ENCODE assay signal across 10 mouse cellular contexts in the genomic region with DNA sequence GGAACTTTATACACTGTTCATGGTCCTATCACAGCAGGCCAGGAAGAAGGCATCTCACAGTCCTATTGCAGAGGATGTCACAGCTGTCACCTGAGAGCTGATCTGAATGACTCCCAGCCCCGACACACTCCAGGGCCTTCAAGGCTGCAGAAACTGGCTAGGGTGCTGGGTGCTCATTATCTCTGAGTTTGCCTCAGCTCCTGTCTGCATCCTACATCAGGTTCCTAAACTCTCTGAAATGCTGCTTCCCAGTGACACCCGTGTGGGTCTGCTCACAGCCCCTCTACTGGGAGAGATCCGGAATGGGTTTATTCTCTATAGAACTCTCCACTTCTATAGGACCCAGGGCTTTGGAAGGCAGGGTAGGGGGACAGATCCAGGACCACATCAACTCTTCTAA. TPM values are rescaled to one million over a fixed set of nuclear protein-coding genes. Genes with fewer than 3 reads are reported as not detected.
DNase-seq lines count a peak whose midpoint lies in the region; ATAC-seq and TF ChIP-seq lines count a peak whose summit lies in the region.
"Had no signal": no experiment of that assay in that cellular context is flagged by ENCODE, and none has a peak within 500 bp of the region (broad histone marks: within the 10 kb centered on the region; RNA-seq: fewer than 3 reads in every experiment).

No protein-coding gene starts in this region.

- no peak for ATAC-seq in megakaryocyte, adult 5-6 weeks (ENCODE audit: poor library complexity, severe bottlenecking)
- no peak for ATAC-seq in forebrain, postnatal 0 days
- ATAC-seq in liver, embryonic 12.5 days, result no peak
- ATAC-seq in stomach, embryonic 16.5 days (ENCODE audit: insufficient read depth, low FRiP score), result no peak
- no peak for ATAC-seq in cerebellum, adult (ENCODE audit: insufficient number of reproducible peaks, low FRiP score, low TSS enrichment)

- peak overlapping the region; percentile 99 for H3K4me3 ChIP-seq in megakaryocyte, embryonic 14.5 days (replicated peaks)
- peak overlapping the region; percentile 91; the same call in 1 of the 2 replicates for H3K4me3 ChIP-seq in forebrain, postnatal 0 days (ENCODE audit: low read depth, low read length)
- H3K4me3 ChIP-seq in liver, embryonic 12.5 days, result peak overlapping the region; percentile 79
- H3K4me3 ChIP-seq in stomach, embryonic 16.5 days (replicated peaks; ENCODE audit: low read length), result peak overlapping the region; percentile 96

- H3K27me3 ChIP-seq in megakaryocyte, embryonic 14.5 days (replicated peaks), result no peaks in the 10 kb centered on the region
- no peaks in the 10 kb centered on the region for H3K27me3 ChIP-seq in forebrain, postnatal 0 days (ENCODE audit: insufficient read depth, low read length)
- H3K27me3 ChIP-seq in liver, embryonic 12.5 days (replicated peaks), result no peaks in the 10 kb centered on the region
- H3K27me3 ChIP-seq in stomach, embryonic 16.5 days (ENCODE audit: control insufficient read depth, insufficient read depth, low read length), result no peaks in the 10 kb centered on the region

- TF ChIP-seq CTCF in forebrain, postnatal 0 days (IDR thresholded peaks at IDR 0.05; ENCODE audit: low read depth), result no peak

- peak overlapping the region; percentile 90 for H3K9ac ChIP-seq in forebrain, postnatal 0 days
- H3K9ac ChIP-seq in liver, embryonic 12.5 days, result peak overlapping the region; percentile 94
- H3K9ac ChIP-seq in stomach, embryonic 16.5 days (ENCODE audit: low read length), result peak overlapping the region; percentile 99

- no peak overlapping the region for H3K27ac ChIP-seq in forebrain, postnatal 0 days (ENCODE audit: low read depth, low read length)
- peak overlapping the region; percentile 94 for H3K27ac ChIP-seq in liver, embryonic 12.5 days
- peak overlapping the region; percentile 98 for H3K27ac ChIP-seq in stomach, embryonic 16.5 days (ENCODE audit: low read length)

- H3K36me3 ChIP-seq in megakaryocyte, embryonic 14.5 days (replicated peaks; ENCODE audit: low read length), result peaks cover 40% of the 10 kb centered on the region
- H3K36me3 ChIP-seq in forebrain, postnatal 0 days (ENCODE audit: insufficient read depth), result peaks cover 22% of the 10 kb centered on the region
- H3K36me3 ChIP-seq in liver, embryonic 12.5 days, result peaks cover 19% of the 10 kb centered on the region
- no peaks in the 10 kb centered on the region; the same call in 1 of the 2 replicates for H3K36me3 ChIP-seq in stomach, embryonic 16.5 days (ENCODE audit: control insufficient read depth, insufficient read depth, low read length)

- no peaks in the 10 kb centered on the region for H3K9me3 ChIP-seq in megakaryocyte, embryonic 14.5 days
- no peaks in the 10 kb centered on the region for H3K9me3 ChIP-seq in forebrain, postnatal 0 days (ENCODE audit: low read length)
- H3K9me3 ChIP-seq in liver, embryonic 12.5 days (replicated peaks), result no peaks in the 10 kb centered on the region
- H3K9me3 ChIP-seq in stomach, embryonic 16.5 days (replicated peaks; ENCODE audit: control insufficient read depth, low read length), result no peaks in the 10 kb centered on the region

- H3K4me1 ChIP-seq in megakaryocyte, embryonic 14.5 days, result peaks cover 83% of the 10 kb centered on the region
- H3K4me1 ChIP-seq in forebrain, postnatal 0 days (ENCODE audit: insufficient read depth), result peaks cover 13% of the 10 kb centered on the region
- H3K4me1 ChIP-seq in liver, embryonic 12.5 days, result peaks cover 38% of the 10 kb centered on the region
- peaks cover 18% of the 10 kb centered on the region for H3K4me1 ChIP-seq in stomach, embryonic 16.5 days (ENCODE audit: control insufficient read depth, insufficient read depth, low read length)

- DNase-seq in forebrain, postnatal 0 days, result no peak
- DNase-seq in layer of hippocampus, adult 9-10 months (ENCODE audit: low spot score), result no peak
- DNase-seq: embryo, embryonic 11 days; right cerebral cortex, postnatal 4 days had no signal

- 88% methylated on average over 3 of the region's 3 CpGs for WGBS in forebrain, postnatal 0 days
- WGBS in liver, embryonic 12.5 days (ENCODE audit: insufficient replicate concordance), result 69% methylated on average over 3 of the region's 3 CpGs
- 82% methylated on average over 3 of the region's 3 CpGs for WGBS in stomach, embryonic 16.5 days

- peak overlapping the region; percentile 84 for H3K4me2 ChIP-seq in forebrain, postnatal 0 days (ENCODE audit: low read depth)
- peak overlapping the region; percentile 91 for H3K4me2 ChIP-seq in liver, embryonic 12.5 days
- H3K4me2 ChIP-seq in stomach, embryonic 16.5 days (ENCODE audit: low read depth, low read length), result peak overlapping the region; percentile 96

RNA-seq across cellular contexts. Expression of a gene that starts 1.3 kb away (rescaled TPM):
- polyA plus RNA-seq in megakaryocyte, embryonic 14.5 days (2012; ENCODE audit: insufficient read depth, low replicate concordance), result 227 and 338 TPM in 2 replicates
- 79.7 and 83.0 TPM in 2 replicates for total RNA-seq in megakaryocyte, adult 5-6 weeks (2015)
- 18.3 and 30.5 TPM in 2 replicates for total RNA-seq in megakaryocyte, adult 5-6 weeks (2017)
- 103 and 105 TPM in 2 replicates for total RNA-seq in forebrain, postnatal 0 days (2014; rRNA removed)
- polyA plus RNA-seq in forebrain, postnatal 0 days (2015; fragmentation: Nextera tagmentation; extraction: Ambion mirVana), result 261 and 275 TPM in 2 replicates
- 60.4 and 61.8 TPM in 2 replicates for polyA plus RNA-seq in liver, embryonic 12.5 days (2016; fragmentation: Nextera tagmentation; extraction: Ambion mirVana)
- 152 and 171 TPM in 2 replicates for polyA plus RNA-seq in stomach, embryonic 16.5 days (2015; fragmentation: Nextera tagmentation; extraction: Ambion mirVana)

RNA-seq across cellular contexts. Expression of a gene that starts 2.7 kb away (rescaled TPM):
- polyA plus RNA-seq in megakaryocyte, embryonic 14.5 days (2012; ENCODE audit: insufficient read depth, low replicate concordance), result 0.25 TPM in 1 of 2 replicates, not detected in the other
- total RNA-seq in megakaryocyte, adult 5-6 weeks (2015), result not detected in 2 replicates
- not detected in 2 replicates for total RNA-seq in megakaryocyte, adult 5-6 weeks (2017)
- not detected in 2 replicates for total RNA-seq in forebrain, postnatal 0 days (2014; rRNA removed)
- polyA plus RNA-seq in forebrain, postnatal 0 days (2015; fragmentation: Nextera tagmentation; extraction: Ambion mirVana), result not detected in 2 replicates
- polyA plus RNA-seq in liver, embryonic 12.5 days (2016; fragmentation: Nextera tagmentation; extraction: Ambion mirVana), result not detected in 2 replicates
- polyA plus RNA-seq in stomach, embryonic 16.5 days (2015; fragmentation: Nextera tagmentation; extraction: Ambion mirVana), result 2.9 TPM in 1 of 2 replicates, not detected in the other
- total RNA-seq: layer of hippocampus, postnatal 14 days had no signal

RNA-seq across cellular contexts. Expression of a gene that starts 17.7 kb away (rescaled TPM):
- polyA plus RNA-seq in megakaryocyte, embryonic 14.5 days (2012; ENCODE audit: insufficient read depth, low replicate concordance), result not detected in 2 replicates
- total RNA-seq in megakaryocyte, adult 5-6 weeks (2015), result not detected in 2 replicates
- not detected in 2 replicates for total RNA-seq in megakaryocyte, adult 5-6 weeks (2017)
- not detected in 2 replicates for total RNA-seq in forebrain, postnatal 0 days (2014; rRNA removed)
- polyA plus RNA-seq in forebrain, postnatal 0 days (2015; fragmentation: Nextera tagmentation; extraction: Ambion mirVana), result 0.09 and 0.22 TPM in 2 replicates
- 8.5 and 9.6 TPM in 2 replicates for polyA plus RNA-seq in liver, embryonic 12.5 days (2016; fragmentation: Nextera tagmentation; extraction: Ambion mirVana)
- 2.2 and 3.0 TPM in 2 replicates for polyA plus RNA-seq in stomach, embryonic 16.5 days (2015; fragmentation: Nextera tagmentation; extraction: Ambion mirVana)

RNA-seq across cellular contexts. Expression of a gene that starts 24.8 kb away (rescaled TPM):
- 1,223 and 1,872 TPM in 2 replicates for polyA plus RNA-seq in megakaryocyte, embryonic 14.5 days (2012; ENCODE audit: insufficient read depth, low replicate concordance)
- total RNA-seq in megakaryocyte, adult 5-6 weeks (2015), result 301 and 325 TPM in 2 replicates
- 587 and 590 TPM in 2 replicates for total RNA-seq in megakaryocyte, adult 5-6 weeks (2017)
- 162 and 174 TPM in 2 replicates for total RNA-seq in forebrain, postnatal 0 days (2014; rRNA removed)
- 208 and 218 TPM in 2 replicates for polyA plus RNA-seq in forebrain, postnatal 0 days (2015; fragmentation: Nextera tagmentation; extraction: Ambion mirVana)
- 443 and 468 TPM in 2 replicates for polyA plus RNA-seq in liver, embryonic 12.5 days (2016; fragmentation: Nextera tagmentation; extraction: Ambion mirVana)
- polyA plus RNA-seq in stomach, embryonic 16.5 days (2015; fragmentation: Nextera tagmentation; extraction: Ambion mirVana), result 1,026 and 1,183 TPM in 2 replicates

RNA-seq across cellular contexts. Expression of a gene that starts 33.2 kb away (rescaled TPM):
- 1,582 and 1,923 TPM in 2 replicates for polyA plus RNA-seq in megakaryocyte, embryonic 14.5 days (2012; ENCODE audit: insufficient read depth, low replicate concordance)
- 506 and 521 TPM in 2 replicates for total RNA-seq in megakaryocyte, adult 5-6 weeks (2015)
- total RNA-seq in megakaryocyte, adult 5-6 weeks (2017), result 226 and 275 TPM in 2 replicates
- 214 and 237 TPM in 2 replicates for total RNA-seq in forebrain, postnatal 0 days (2014; rRNA removed)
- 416 and 435 TPM in 2 replicates for polyA plus RNA-seq in forebrain, postnatal 0 days (2015; fragmentation: Nextera tagmentation; extraction: Ambion mirVana)
- 337 and 356 TPM in 2 replicates for polyA plus RNA-seq in liver, embryonic 12.5 days (2016; fragmentation: Nextera tagmentation; extraction: Ambion mirVana)
- 543 and 584 TPM in 2 replicates for polyA plus RNA-seq in stomach, embryonic 16.5 days (2015; fragmentation: Nextera tagmentation; extraction: Ambion mirVana)
